ENCODE assay signal across 22 mouse cellular contexts in genomic region chr8:27778982-27779381, GRCm38 (mm10).
"Had no signal": no experiment of that assay in that cellular context is flagged by ENCODE, and none has a peak within 500 bp of the region (broad histone marks: within the 10 kb centered on the region; RNA-seq: fewer than 3 reads in every experiment).

No protein-coding gene starts in this region.

- H3K27me3 ChIP-seq: limb, embryonic 12.5 days; limb, embryonic 15.5 days; midbrain, embryonic 12.5 days; midbrain, embryonic 15.5 days; neural tube, embryonic 12.5 days; neural tube, embryonic 15.5 days had no signal

- ATAC-seq: liver, postnatal 0 days; lung, postnatal 0 days; midbrain, embryonic 15.5 days had no signal

- H3K9me3 ChIP-seq: limb, embryonic 12.5 days; limb, embryonic 15.5 days; midbrain, embryonic 12.5 days; midbrain, embryonic 15.5 days; neural tube, embryonic 12.5 days; neural tube, embryonic 15.5 days had no signal

- H3K36me3 ChIP-seq: limb, embryonic 12.5 days; limb, embryonic 15.5 days; midbrain, embryonic 12.5 days; midbrain, embryonic 15.5 days; neural tube, embryonic 12.5 days; neural tube, embryonic 15.5 days had no signal

- H3K4me3 ChIP-seq: left cerebral cortex, adult 2 months; limb, embryonic 12.5 days; limb, embryonic 15.5 days; midbrain, embryonic 12.5 days; midbrain, embryonic 15.5 days; neural tube, embryonic 12.5 days; neural tube, embryonic 15.5 days had no signal

- H3K4me1 ChIP-seq: limb, embryonic 12.5 days; limb, embryonic 15.5 days; midbrain, embryonic 12.5 days; midbrain, embryonic 15.5 days; neural tube, embryonic 12.5 days; neural tube, embryonic 15.5 days had no signal

- DNase-seq: layer of hippocampus, postnatal 36 days; left cerebral cortex, postnatal 4 days; liver, postnatal 0 days; lung, embryonic 14.5 days; right cerebral cortex, adult 18-20 months; right cerebral cortex, postnatal 14 days; right cerebral cortex, postnatal 4 days; thymus, adult 2 months; thymus, postnatal 14 days; thymus, postnatal 4 days had no signal

- H3K4me2 ChIP-seq: limb, embryonic 12.5 days; limb, embryonic 15.5 days; liver, embryonic 11.5 days; lung, embryonic 14.5 days; midbrain, embryonic 12.5 days; midbrain, embryonic 15.5 days; neural tube, embryonic 12.5 days; neural tube, embryonic 15.5 days had no signal

- H3K27ac ChIP-seq: left cerebral cortex, adult 2 months; limb, embryonic 12.5 days; limb, embryonic 15.5 days; liver, embryonic 14.5 days; macrophage; midbrain, embryonic 12.5 days; midbrain, embryonic 15.5 days; neural tube, embryonic 12.5 days; neural tube, embryonic 15.5 days; stomach, postnatal 0 days had no signal

- H3K9ac ChIP-seq: limb, embryonic 12.5 days; limb, embryonic 15.5 days; liver, embryonic 14.5 days; liver, postnatal 0 days; lung, embryonic 14.5 days; midbrain, embryonic 12.5 days; midbrain, embryonic 15.5 days; neural tube, embryonic 12.5 days; neural tube, embryonic 15.5 days had no signal
